Mouse (Mus musculus): ENCODE results near the gene Stk4.

The Stk4 gene

DNA sequence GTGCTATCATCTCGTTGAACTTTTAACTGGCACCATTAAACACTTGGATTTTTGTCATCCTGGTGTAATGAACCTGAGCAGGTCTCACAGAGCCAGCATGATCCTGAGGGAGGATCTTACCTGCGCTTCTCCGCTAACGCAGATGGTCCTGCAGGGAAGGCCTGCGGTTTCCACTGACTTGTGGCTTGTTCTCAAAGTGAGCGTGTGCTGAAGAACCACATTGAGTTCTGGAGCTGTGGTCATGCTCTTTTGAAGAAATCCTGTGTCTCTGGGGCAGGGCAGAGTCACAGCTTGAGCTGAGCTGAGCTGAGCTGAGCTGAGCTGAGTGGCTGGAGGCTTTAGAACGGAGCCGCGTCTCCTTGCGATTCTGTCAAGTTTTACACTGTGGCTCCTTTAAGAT is 11.5 kb downstream of the Stk4 start:
- no peak for DNase-seq (ENCODE audit: low read depth)

DNA sequence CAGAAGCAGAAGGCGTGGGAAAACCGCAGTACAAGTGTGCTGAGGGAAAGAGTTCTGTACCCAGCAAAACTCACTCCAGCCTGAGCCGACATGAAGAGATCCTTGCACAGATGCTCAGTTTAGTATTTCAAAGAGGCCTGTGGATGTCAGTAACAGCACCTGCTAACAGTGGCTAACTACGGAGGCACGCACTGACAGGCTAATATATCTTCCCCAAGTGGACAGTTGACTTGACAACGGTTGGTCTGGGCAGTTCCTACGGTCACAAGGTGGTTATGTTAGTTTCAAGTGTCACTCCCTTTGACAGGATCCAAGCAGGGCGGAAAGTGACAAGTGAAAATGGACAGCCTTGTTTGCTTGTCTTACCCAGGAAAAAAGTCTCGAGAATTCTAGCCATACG is 12.1 kb downstream of the Stk4 start:
- no peak for DNase-seq (ENCODE audit: low read depth)

DNA sequence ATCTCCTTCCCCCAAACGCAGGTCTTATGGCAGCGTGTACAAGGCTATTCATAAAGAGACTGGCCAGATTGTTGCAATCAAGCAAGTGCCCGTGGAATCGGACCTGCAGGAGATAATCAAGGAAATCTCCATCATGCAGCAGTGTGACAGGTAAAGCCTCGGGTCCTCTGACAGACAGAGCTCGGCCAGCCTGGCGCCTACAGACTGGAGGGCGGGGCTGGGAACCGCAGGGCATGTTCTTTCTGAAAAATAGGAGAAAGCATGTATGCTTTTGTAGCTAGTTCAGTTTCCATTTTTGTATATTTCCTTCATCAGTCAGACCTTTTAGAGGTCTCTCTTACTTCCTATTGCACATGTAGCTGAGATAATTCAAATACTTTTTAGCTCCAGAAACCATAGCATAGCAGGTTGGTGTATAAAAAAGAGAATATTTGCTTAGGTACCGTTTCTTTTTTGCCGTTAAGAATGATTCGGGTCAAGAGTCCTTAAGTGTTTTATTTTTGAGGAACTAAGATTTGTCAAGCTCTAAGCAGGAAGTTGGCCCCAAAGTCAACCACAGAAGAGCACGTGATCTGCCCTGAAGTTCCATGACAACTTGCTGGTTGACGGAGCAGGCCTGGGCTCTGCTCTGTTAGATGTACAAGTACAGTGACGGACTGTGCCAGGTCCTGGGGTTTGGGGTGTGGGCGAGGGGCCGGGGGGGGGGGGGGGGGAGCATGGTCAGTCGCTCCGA is 13.7 kb downstream of the Stk4 start:
- DNase-seq (ENCODE audit: low read depth): no peak

DNA sequence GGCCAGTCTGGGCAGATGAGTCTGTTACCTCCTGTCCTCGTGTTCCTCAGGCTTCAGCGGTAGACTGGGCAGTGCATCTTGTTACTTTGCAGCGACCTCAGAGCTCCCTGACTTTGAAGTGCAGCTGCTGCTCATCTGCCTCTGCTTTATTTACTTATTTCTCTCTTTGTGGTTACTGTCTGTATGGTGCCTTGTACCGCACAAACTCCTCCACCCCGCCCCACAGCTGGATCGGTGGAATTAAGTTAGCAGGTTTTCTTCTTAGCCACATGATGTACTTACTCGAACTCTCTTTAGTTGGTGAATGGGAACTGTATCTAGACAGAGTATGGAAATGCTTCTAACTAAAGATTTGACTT is 14.2 kb downstream of the Stk4 start:
- no peak for DNase-seq (ENCODE audit: low read depth)

DNA sequence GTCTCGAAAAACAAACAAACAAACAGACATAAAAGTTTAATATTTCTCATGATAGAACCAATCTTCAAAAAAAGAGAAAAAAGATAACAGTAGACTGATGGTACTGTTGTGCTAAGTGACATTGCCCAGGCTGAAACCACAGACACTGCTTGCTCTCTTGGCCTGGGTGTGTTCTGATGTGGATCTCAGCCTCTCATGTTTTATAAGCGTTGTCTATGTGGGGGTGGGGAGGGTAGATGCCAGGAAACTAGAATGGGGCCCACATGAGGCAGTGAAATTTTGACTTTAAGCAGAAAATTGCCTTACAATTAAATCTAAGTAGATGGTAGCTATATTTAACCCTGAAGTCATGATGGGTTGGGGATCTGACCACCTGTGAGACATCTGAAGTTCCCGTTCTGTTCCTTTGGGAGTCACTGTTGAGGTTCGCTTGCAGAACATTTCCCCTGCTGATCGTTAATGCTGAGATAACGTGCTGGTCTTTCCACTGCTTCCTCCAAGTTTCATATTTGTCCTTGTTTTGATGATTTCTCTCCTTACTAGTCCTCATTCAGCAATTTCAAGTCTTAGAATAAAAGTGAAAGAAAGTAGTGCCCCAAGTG is 17.4 kb downstream of the Stk4 start:
- no peak for DNase-seq (ENCODE audit: low read depth)

DNA sequence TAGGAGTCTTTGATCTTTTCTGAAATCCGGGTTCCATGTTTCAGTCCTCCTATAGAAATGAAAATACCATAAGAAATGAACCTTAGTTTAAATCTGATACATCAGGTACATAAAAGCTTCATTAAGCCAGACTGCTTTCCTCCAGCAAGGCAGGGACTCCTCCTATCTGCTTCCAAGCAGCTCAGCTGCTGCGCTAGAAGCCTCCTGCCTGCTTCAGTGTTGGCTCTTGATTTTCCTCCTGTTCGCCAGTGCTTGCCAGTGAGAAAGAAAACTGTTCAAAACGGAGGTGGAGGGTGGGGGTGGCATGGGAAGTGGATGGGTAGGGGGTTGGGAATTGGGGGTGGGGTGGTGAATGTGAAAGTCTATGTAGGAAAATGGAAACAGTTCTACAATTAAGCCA is 19.4 kb downstream of the Stk4 start:
- no peak for DNase-seq (ENCODE audit: low read depth)

DNA sequence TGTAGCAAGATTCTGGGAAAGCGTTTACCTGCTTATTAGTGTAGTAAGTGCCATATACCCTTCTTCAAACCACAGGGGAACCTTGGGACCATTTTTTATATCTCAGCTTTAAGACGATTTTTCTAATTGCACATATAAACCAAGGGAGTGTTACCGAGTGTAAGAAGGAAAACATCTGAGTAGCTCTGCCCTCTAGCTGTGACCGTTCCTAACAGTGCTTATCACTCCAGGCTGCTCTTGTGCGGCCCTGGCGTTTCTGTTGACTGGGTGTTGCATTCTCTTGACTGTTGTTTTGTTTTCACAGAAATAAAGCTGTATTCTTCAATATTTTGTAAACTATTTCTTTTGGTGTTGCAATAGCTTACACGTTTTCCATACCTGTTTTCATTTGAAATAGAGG is 24.0 kb downstream of the Stk4 start:
- no peak for DNase-seq (ENCODE audit: low read depth)

DNA sequence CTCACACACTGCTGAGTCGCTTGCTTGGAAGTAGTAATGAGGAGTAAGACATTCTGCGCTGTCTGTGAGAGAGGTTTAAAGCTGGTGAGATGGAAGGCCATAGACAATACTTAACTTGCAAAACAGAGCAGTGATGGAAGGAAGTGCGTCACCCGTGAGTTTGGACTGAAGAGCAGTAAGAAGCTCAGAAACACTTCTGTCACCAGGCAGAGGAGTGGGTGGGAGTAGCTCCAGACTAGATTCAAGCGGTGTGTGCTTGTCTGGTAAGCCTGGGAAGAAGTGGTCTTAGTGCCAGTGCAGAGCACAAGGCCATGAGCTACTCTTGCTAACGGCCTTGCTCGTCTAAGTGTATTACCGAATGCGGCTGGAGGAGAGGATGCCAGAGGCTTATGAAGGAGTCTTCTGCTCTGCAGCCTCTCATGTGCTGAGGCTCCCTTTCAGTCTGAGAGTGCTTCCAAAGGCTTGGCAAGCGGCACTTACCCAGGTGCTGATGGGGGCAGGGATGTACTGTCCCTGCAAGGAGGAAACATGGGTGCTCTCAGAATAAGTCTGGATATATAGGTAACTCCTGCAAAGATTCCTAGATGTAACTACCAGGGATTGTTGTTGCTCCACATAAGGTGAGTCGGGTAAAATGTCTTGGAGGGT is 28.6 kb downstream of the Stk4 start:
- DNase-seq (ENCODE audit: low read depth): no peak

DNA sequence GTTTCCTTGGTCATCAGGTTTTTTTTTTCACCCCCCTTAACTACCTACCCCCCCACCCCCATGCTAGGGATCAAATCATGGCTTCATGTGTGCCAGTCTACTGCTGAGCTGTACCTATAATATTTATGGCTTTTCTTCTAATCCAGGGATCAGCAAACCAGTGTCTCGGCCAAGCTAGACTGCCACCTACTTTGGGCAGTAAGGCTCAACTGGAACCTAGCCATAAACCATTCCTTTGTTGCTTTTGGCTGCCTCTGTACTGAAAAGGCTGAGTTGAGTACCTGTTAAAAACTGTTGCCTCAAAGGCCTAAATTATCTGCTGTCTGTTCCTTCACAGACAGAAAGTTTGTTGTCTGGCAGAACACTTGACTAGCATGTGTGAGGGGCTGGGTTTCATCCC is 31.8 kb downstream of the Stk4 start:
- no peak for DNase-seq (ENCODE audit: low read depth)

DNA sequence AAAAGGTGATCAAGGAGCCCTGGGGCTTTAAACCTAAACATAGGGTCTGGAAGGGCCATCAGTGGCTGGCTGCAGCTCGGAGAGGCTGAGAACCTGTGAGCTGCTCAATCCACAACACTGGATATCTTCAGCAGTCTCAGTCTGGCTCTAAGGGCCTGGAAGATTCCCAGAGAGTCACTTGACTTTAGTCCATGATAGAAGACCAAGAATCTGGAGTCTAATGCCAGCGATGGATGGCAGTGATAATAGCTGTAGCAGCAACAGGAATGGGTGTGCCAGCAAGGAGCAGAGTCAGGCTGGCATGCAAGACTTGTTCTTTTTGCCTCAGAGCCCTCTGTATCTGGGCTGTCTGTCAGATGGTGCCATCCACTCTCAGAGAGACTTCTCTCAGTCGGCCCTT is 32.2 kb downstream of the Stk4 start:
- no peak for DNase-seq (ENCODE audit: low read depth)

DNA sequence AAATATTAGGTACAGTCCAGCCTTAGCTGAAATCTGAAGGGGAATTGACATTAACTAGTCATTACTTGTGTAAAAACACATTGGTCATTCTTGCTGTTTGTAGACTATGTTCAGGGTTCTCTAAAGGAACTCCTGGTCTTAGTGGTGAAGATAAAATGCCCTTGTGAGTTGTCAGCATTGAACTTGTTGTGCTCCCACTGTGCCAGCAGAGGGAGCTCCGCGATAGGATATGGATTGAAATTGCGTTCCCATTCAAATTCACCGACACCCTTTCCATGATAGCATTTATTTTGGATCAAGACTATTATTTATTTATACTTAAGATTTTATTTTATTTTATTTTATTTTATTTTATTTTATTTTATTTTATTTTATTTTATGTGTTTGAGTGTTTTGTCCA is 33.4 kb downstream of the Stk4 start:
- peak; percentile 84 for DNase-seq (ENCODE audit: low read depth)

DNA sequence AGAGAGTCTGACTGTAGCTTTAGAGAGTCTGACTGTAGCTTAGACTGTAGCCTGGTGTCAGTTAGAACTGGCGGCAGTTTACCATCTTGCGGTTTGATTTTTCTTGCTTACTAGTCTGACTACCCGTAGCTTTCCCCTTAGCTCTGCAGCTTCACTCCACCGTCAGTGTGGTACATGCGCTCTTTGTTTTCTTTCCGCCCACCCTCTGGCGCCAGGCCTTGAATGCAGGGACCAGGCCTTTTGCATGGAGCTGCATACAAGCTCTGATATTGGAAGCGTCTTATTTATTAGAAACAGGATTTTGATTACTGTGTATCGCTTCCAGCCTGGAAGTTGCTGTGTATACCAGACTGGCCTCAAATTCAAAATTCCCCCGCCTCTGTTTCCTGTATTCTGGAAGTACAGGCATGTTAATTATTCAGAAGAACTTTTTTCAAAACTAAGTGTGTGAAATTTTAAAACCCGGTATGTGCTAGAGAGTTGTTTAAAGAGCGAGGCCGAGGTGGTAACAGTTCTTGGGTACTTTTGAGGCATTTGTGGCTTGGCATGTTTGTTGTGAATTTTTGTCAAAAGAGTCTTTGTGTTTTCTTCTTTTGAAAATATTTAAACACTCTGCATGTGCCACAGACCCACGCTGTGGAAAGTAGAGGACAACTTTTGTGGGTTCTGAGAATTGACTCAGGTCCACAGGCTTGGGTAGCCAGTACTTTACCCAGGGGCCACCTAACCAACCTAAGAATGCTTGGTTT is 36.3 kb downstream of the Stk4 start:
- no peak for DNase-seq (ENCODE audit: low read depth)

DNA sequence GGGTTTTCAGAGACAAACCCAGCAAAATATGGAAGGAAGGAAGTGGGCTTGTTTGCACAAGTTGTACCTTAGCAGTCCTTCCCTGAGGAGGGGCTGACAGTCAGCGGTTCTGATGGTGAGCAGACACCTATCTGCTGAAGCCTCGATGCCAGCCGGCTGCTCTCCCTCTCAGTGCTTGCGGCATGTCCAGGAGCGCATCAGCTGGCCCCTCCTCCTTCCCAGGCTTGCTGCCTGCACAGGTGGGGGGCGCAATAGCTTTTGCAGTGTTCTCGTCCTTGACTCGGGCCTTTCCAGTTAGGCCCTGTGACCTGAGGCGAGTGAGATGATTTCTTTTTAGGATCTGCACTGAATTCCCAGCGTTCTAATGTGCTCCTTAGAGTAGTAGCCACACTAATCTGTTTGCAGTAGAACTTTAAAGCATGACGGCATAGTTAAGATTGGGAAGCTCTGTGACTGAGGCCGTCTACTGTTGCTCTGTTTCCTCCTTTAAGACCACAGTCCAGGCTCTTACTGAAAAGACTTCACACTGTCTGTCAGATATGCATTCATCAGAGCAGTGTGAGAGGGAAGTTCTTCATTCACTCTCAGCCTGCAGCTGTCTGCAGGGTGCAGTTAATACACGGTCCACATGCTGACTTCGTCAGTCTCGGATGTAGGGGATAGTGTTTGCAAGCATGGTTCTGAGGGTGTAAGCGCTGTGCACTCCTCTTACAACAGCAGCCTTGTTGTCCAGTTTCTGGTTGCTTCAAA is 37.2 kb downstream of the Stk4 start:
- DNase-seq (ENCODE audit: low read depth): no peak

DNA sequence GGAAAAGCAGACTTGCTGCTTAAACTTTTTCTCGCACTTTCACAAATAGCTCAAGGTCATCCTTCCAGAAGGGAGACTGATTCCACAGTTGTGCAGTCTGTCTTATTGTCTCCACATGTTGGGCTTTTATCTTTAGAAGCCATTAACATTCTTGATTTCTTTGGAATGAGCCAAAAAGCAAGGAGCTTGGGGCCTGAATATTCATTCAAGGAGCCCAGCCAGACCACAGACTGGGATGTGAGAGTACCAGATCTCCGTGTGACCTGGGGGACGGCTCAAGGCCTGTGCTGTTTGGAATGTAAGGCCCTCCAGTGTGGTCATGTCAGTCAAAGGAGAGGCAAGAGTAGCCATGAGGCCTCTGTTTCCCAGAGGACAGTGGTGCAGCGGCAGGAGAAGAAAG is 38.4 kb downstream of the Stk4 start:
- peak; percentile 52 for DNase-seq (ENCODE audit: low read depth)

DNA sequence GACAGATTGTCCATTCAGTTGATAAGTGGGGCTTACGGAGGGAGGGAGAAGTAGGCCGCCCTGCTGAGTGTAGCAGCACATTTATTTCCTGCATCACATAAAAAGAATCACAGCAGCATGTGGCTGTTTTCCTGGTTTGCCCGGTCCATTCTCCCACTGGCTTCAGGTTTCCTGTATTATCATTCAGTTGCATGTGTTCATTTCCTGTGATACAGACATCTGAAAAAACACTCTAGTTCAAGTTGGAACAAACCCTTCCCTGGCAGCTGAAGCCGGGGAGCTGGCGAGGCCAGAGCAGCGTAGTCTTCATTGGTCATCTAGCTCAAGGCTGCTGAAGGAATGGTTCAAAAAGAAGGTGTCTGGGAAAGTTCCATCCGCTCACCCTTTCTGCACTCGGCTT is 41.4 kb downstream of the Stk4 start:
- DNase-seq (ENCODE audit: low read depth): no peak

DNA sequence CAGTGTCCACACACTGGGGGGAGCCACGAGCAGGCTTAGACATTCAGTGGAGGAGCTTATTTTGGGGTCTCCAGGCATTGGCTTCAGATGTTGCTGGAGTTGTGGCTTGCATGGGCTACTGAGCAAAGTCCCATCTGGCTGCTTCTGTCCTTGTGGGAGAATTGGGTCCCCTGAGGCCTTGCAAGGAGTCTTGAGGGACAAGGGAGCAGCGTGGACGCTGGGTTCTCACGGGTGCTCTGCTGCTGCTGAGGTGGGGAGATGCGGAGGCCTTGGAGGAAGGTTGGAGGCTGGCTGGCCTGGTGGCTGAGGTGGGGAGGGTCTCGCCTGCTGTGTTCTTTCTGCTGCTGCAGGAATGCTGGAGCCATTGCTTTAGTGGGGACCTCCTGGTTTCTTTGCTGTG is 43.9 kb downstream of the Stk4 start:
- no peak for DNase-seq (ENCODE audit: low read depth)

DNA sequence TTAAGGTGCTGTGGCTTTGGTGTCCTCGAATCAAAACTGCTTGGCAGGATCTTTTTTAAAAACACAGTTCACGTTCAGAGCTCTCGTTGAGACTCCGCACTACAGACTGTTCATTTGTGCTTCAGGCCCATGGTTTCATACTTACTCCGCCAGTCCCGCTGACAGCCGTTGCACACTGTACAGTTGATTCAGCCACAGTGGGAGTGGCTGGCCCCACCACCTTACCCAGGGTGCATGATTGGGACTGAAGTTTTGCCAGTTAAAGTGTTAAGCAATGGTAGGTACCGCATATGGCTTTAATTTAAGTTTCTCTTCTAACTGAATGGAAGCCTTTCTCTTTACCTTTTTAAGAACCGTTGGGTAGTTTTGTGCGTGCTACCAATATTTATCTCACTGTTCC is 45.4 kb downstream of the Stk4 start:
- DNase-seq (ENCODE audit: low read depth): peak; percentile 68

DNA sequence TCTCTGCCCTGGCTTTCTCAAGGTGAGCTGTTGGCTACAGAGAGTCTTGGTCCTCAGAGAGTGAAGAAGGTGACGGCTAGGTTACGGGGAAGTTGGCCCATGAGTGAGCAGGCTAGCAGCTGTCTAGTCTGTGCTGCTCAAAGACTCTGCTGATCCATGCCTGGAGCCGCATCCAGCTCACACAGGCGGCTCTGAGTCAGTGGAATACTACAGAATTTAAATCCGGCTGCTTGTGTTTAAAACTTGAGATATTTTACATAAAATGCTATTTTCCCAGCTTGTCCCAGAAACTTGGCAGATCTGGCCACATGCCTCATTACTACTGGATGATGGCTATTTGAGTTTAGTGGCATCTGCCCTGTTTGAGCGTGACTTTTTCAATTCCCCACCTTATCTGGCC is 49.4 kb downstream of the Stk4 start:
- DNase-seq (ENCODE audit: low read depth): no peak

DNA sequence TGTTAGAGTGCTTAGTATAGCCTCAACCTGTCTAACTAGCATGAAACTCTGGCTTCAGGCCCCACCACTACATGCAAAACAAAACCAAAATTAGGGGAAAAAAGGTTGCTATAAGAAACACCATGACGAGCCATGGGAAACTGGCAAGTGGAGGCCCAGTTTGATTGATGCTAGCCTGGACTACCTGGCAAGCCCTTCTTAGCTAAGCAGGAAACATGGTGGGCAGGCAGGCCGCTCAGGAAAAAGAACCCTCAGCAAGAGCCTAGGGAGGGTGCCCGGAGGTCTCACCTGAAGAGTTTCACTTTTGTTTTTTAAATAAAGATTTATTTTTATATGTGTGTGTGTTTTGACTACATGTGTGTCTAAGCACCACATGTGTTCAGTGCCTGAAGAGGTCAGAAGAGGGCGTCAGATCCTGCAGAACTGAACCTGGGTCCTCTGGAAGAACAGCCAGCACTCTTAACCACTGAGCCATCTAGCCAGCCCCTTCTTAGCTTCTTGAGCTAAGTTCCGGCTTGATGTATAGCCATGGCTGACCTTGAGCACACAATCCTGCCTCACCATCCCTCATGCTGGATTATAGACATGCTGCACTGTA is 53.1 kb downstream of the Stk4 start:
- no peak for DNase-seq (ENCODE audit: low read depth)

DNA sequence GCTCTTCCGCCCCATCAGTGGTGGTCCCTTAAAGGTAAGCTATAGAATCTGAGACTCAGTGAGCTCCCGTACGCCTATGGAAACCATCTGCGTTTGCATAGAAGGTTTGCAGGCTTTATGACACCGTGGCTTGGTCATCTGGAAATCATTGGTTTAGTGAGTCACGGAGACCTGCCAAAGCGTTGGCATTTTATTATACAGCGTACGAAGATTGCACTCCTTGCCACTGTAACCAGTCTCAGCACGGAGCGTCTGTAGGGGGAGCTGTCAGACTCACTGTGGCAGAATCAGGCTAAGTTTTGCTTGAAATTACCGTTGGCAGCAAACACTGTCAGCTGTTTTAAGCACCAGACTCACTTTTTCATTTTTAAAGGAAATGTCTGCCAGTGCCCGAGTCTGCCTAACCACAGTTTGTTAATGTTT is 56.4 kb downstream of the Stk4 start:
- DNase-seq (ENCODE audit: low read depth): peak; percentile 79

DNA sequence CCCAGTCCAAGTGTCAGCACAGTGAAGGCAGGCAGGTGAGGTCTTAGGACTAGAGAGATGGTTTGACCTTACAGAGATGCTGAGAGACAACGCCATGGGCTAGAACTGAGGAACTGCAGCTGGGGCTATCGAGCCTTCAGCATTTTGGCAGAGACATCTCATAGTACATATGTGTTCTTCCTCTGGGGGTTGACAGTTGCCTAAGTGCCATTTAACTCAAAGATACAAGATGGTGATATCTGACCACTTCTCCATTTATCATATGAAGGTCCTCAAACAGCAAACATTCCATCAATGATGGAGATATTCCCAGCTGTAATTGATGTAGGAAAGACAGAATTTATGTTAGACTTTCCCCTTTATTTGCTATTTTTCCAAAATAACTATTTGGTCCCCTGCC is 57.2 kb downstream of the Stk4 start:
- DNase-seq (ENCODE audit: low read depth): no peak
